Mouse (Mus musculus) cerebellum, postnatal 14 days (tissue): ENCODE data around the gene Crocc.

Source experiments
- DNase-seq, 2 experiments: peaks; one replicate each; pipeline ENCODE4 v3.0.0; 2021; ENCODE audit warnings: mixed read lengths in 2 of 2

Crocc gene

DNA sequence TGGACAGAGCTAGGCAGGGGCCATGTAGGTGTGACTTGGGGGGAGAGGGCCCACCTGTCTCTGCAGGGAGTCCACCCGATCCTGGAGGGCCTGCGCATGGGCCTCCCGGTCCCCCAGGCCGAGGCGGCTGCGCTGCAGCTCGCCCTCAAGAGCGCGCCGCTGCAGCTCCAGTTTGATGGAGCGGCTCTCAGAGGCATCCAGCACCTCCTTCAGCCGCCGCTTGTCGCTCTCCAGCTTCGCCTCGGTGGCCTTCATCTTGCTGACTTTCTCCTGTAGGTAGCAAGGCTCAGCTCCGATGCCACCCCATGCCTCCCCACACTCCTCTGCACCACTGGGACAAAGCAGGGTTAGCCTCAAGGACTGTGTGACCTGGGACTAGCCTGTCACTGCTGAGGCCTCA, 40.1 kb downstream of the Crocc start:
- DNase-seq: no peak

- no peak for DNase-seq
Observed at GRCm38 (mm10) chr4:141017657-141018436, 42.5 kb downstream of the Crocc start.

DNA sequence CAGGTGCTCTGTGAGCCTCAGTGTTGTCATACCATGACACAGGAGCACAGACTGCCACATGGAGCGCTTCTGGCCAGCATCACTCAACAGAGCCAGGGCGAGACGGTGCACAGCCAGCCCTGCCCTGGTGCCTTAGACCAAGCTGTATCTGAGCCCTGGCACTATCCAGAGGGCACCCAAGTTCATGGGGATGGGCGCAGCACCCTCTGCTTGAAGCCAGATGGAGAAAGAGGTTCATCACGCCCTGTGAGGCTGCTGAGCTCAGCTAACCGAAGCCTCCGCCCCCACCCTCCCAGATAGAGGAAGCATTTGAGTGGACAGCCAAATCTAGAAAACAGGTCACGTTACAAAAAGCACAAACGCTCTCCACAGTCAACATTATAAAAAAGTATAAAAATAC, 44.0 kb downstream of the Crocc start:
- DNase-seq: no peak

GRCm38 (mm10) chr4:141015356-141015755, 45.0 kb downstream of the Crocc start:
- DNase-seq: no peak

GRCm38 (mm10) chr4:141014856-141015255, 45.5 kb downstream of the Crocc start:
- DNase-seq: no peak

GRCm38 (mm10) chr4:141014114-141014513, 46.2 kb downstream of the Crocc start:
- DNase-seq: no peak

- DNase-seq: no peak
Observed at GRCm38 (mm10) chr4:141012558-141012957, 47.8 kb downstream of the Crocc start.

DNA sequence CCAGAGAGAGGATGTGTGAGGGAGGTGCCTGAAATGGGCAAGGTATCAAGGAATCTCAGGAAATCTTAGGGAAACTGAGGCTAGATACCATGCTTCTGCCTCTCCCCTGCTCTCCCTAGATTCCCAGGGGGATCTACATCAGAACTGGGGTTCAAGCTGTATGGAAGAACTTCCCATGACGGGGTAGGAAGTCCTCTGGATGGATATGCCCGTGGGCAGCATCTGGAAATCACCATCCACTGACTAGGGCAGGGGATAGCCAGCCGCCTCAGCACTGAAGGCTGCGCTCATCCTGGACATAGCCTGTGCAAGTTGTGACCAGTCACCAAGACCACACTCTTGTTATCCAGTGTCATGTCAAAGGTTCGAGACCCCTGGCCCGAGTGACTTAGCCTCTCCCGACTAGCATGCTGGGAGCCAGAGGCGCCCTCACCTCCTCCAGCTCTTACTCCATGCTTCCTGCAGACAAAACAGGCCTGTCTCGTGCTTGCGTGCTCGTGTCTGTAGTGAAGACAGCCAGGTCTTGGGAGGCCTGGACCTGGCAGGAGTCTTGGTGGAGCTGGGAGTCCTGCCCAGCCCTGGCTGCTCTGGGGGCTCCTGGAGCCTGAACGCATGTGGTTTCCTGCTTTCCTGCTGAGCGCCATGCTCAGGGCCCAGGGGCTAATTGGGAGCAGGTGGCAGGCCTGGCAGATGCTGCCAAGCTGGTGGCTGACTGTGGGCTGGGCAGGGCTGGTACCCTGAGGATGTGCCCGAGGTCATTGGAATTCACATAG, 48.6 kb downstream of the Crocc start:
- peak; percentile 67 to 77 for DNase-seq

DNA sequence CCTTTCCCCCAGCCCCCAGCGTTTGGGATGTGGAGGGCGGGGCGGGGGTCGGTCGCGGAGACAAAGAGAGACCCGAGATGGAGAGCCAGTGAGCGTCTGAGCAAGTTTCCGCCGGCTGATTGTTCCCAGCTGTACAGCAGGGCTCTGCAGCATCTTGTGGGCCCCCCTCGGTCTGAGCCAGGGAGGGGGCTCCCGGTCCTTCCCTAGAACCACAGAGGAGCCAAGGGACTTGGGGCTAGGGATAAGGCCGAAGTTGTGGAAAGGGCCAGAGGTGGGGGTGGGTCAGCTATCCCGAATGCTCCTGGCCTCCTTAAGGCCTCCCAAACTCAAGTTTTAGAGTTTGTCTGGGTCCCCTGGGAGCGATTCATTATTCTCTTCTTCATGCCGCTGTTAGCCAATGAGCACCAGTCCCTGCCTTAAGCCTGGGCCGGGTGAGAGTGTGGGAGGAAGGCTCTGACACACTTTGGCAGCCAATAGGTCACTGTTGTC, 49.4 kb downstream of the Crocc start:
- no peak for DNase-seq

DNA sequence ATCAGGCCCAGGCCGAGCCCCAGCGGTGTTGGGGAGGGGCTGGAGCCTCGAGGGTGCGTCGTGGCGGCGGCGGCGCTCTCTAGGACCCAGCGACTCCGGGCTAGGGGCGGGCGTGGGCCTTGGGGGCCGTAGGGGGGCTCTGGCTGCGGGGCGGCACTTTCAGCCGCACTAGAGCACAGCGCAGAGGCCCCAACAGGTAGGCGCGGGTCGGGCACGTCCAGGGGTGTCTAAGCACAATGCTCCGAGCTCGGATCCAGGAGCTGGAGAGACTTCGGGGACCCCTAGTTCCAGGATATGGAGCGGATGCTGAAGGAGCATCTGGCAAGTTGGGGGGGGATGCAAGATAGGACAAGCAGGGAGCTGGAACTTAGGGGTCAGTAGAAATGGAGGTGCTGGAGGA, 49.8 kb downstream of the Crocc start:
- no peak for DNase-seq

DNA sequence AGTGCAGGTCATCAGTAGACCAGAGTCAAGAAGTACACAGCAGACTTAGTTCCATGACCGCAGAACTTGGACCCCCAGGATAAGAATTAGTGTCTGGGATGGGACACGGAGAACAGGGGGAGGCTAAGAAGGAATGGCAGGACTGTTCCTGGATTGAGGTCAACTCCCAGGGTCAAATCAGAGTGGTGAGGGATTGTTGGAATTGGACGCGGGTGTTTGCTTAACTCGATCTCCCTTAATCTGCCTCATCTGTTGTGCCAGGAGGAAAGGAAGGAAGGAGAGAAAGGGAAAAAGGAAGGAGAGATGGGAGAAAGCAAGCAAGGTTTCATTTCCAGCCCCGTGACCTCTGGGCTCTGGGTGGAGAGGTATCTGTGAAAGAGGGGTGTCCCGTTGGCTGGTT, 50.2 kb downstream of the Crocc start, which contains the start of gene Mfap2:
Gene Mfap2 (plus strand): TSS at position 301 of the 400 bp plus-strand sequence.
- no peak for DNase-seq

DNA sequence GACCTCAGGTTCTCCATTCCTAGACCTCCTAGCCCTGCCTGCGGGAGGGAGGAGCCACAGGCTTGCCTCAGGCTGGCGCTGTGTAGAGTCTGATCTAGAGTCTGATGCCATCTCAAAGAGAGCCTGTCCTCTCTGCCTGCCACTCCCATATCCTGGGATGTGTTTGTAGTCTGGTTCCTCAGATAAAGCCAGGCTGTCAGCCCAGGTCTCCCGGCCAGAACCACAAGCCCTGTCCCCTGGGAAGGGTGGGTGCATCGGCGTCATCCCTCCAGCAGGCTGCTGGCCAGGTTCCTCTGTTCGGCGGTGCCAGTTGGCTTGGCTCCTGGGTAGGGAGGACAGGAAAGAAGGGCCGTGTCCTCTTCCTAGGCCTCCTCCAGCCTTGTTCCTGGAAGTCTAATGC, 52.3 kb downstream of the Crocc start:
- DNase-seq: peak in 1 of 2 experiments; percentile 62

GRCm38 (mm10) chr4:141005983-141006382, 54.4 kb downstream of the Crocc start:
- DNase-seq: peak; percentile 82 to 91

DNA sequence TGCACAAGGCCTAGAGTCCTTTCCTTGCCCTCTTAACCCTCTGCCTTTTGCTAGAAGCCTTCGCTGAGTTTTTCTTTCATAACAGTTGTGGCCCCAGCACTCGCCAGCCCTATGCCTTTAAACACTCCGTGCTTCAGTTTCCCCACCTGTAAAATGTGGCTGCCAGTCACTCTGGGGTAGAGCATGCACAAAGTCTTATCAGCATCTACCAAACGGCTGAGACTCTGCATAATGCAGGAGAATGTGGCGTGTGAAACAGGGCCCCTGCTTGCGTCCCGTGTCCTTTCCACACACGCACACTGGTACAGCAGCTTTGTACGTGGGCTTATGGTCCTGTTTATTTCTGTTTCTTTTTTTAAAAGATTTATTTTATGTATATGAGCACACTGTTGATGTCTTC, 63.5 kb downstream of the Crocc start:
- DNase-seq: no peak

GRCm38 (mm10) chr4:140995811-140996210, 64.5 kb downstream of the Crocc start:
- no peak for DNase-seq

- no peak for DNase-seq
Observed at GRCm38 (mm10) chr4:140993846-140994245, 66.5 kb downstream of the Crocc start.

DNA sequence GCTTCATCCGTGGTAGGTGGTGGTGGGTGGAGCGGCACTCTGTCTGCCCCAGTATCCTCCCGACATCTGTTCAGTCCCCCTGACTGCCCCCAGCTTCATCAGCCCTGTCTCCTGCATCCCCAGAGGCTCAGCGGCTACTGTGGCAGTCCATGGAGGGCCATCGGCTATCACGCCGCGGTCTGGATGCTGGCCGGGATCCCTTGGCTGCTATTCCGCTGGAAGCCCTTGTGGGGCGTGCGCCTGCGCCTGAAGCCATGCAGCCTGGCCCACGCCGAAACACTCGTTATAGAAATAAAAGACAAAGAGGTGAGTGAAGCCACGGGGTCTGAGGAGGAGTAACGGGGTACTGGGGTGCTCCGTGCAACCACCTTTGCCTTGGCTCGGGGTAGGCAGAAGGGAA, 68.1 kb downstream of the Crocc start:
- DNase-seq: peak; percentile 60 to 64

DNA sequence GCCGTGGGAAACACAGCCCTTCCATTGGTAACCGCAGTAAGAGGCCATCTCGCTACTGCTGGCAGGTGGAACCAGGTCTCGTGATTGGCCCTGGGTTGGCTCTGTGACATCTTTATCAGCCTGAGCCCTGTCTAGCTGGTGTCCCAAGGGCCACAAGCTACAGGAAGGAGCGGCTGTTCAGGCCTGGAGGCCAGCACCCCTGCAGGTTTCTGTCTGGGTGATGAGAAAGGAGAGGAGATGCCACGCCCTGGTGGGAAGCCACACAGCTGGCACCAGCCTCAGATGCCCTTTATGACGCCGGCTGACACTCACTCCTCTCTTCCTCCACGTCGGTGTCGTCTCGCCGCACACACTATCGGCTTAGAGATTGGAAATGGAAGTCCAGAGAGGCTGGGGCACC, 70.9 kb downstream of the Crocc start:
- no peak for DNase-seq

GRCm38 (mm10) chr4:140988706-140989290, 71.6 kb downstream of the Crocc start:
- DNase-seq: no peak

DNA sequence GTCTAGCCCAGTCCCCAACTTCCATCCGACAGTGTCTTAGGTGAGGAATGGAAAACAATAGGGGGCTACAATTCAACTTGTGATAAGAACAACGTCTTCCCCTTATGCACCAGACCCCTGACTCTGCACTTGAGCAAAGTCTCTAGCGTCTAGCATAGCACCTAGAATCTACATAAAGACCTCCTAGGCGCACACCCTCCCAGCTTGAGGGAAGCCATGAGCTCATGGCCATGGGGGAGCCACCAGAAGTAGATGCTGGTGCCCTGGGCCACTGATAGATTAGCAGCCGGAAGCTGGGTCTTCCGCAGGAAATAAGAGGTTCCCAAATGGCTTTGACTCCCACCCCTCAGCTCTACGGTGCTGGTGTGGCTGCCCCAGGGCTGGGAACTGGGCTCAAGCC, 72.9 kb downstream of the Crocc start:
- no peak for DNase-seq

DNA sequence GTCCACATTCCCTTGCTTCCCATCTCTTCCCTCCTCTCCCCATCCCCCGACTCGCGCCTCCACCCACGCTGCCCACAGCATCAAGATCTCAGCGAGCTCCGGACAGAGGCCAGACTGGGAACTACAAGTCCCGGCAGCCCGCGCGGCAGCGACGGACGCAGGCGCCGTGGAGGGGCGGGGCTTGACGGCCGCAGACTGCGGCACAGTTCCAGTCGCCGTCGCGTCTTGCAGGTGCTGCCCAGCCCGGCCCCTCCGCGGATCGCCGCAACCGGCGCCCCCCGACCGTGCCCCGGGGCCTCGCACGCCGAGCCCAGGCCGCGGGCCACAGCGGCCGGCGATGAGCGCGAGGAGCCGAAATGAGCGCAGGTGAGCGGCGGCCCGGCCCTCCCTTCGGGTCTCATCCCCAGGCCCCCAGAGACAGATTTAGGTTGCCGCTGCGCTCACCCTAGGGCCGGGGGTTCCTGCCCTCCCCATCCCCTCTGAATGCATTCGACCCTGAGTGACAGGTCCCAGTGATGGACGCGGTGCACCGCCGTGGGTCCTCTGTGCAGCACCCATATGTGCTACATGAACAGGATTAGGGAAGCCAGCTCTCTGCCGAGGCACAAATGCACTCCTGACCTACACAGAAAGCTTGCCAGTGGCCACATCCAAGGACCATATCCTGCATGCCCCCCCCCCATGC, 73.5 kb downstream of the Crocc start, which contains the start of gene Atp13a2:
Gene Atp13a2 (plus strand): TSS at position 163 of the 685 bp plus-strand sequence.
- DNase-seq: peak; percentile 97 to 99

- DNase-seq: no peak
Observed at GRCm38 (mm10) chr4:140986024-140986710, 74.2 kb downstream of the Crocc start.
